Comparison of ENCODE assay signal across 8 mouse cellular contexts in the genomic region with DNA sequence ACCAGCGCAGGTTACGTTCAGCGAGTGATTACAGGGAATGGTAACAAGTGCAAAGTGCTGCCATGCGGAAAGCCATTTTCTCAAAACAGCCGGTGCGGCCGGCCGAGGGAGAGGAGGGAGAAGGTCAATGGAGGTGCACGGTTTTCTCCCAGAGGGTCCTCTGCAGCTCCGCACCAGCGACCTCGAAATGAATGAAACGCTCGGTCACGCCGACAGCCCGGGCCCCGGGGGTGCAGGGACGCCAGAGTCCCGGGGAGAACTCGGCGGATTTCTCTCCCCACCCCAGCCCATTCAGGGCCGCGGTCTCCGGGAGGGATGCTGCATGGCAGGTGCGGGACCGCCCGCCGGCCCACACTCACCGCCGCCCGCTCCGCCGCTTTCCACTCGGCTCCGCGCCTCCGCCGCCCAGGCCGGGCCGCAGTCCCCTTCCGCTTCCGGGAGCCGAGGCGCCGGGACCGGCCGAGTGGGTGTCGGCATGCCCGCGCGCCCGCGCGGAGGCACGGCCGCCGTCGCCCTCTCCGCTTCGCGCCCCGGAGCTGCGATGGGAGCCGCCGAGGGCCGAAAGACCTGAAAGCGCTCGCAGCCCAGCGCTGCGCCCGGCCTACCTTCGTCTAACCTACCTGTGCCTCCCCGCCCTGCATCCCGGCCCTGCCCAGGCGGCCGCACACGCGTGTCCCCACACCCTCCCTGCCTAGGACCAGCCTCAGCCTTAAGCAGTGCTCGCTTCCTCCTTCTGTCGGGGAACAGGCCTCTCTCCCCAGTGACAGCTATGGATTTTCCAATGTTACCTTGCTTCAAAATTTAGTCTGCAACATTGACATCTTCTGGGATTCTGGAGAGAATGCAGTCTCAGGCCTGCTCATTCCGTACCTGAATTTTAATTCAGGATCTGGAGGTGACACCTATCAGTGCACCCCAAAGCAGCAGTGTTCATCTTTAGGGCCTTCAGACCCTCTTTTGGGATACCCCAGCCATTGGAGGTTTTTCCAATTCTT. TPM values are rescaled to one million over a fixed set of nuclear protein-coding genes. Genes with fewer than 3 reads are reported as not detected.
DNase-seq lines count a peak whose midpoint lies in the region; ATAC-seq and TF ChIP-seq lines count a peak whose summit lies in the region.

A gene (minus strand): TSS at position 828 of the 995 bp plus-strand sequence.

- H3K9me3 ChIP-seq in lung, postnatal 0 days (ENCODE audit: low read length), result no peaks in the 10 kb centered on the region

- WGBS in lung, postnatal 0 days, result 1% methylated on average over 55 of the region's 82 CpGs

- no peaks in the 10 kb centered on the region for H3K36me3 ChIP-seq in lung, postnatal 0 days (ENCODE audit: insufficient read depth, low read length)

- H3K9ac ChIP-seq in lung, postnatal 0 days (replicated peaks; ENCODE audit: low read depth), result peak within 1 kb of the TSS; percentile 73

- peak within 1 kb of the TSS; percentile 80 for H3K4me2 ChIP-seq in lung, postnatal 0 days (replicated peaks; ENCODE audit: low read depth, low read length)

- DNase-seq in ES-CJ7 (ENCODE audit: low read depth, low spot score), result peak; percentile 64
- peak; percentile 89 for DNase-seq in cerebellum, adult 11-12 months
- peak; percentile 40 for DNase-seq in forelimb bud, embryonic 11.5 days (ENCODE audit: low read depth, low spot score)
- peak; percentile 81 to 84 for DNase-seq in layer of hippocampus, postnatal 10 days (ENCODE audit: low spot score in 2 of 2)
- DNase-seq in lung, postnatal 0 days (ENCODE audit: low spot score), result peak; percentile 80
- peak; percentile 78 for DNase-seq in ovary, postnatal 10 days (ENCODE audit: low spot score)
- DNase-seq in thymus, postnatal 0 days (ENCODE audit: low spot score), result peak; percentile 70

- no peaks in the 10 kb centered on the region for H3K27me3 ChIP-seq in lung, postnatal 0 days (replicated peaks; ENCODE audit: insufficient read depth, low read length)

- TF ChIP-seq CTCF in lung, postnatal 0 days (IDR thresholded peaks at IDR 0.05), result no peak

- TF ChIP-seq EP300 in lung, postnatal 0 days (IDR thresholded peaks at IDR 0.05), result no peak

- no peaks in the 10 kb centered on the region for H3K4me1 ChIP-seq in lung, postnatal 0 days (ENCODE audit: insufficient read depth, low read depth, low read length)

- peak; percentile 72 to 84 for ATAC-seq in hematopoietic stem cell, adult 5-6 weeks (replicated peaks in 1 of 2; ENCODE audit: insufficient read depth in 1 of 2, low FRiP score in 2 of 2, low TSS enrichment in 1 of 2, low read depth in 1 of 2, poor library complexity in 2 of 2, severe bottlenecking in 2 of 2)
- ATAC-seq in lung, postnatal 0 days, result peak; percentile 94

- H3K27ac ChIP-seq in lung, postnatal 0 days (ENCODE audit: low read length), result peak within 1 kb of the TSS; percentile 73

- peak within 1 kb of the TSS; percentile 77 for H3K4me3 ChIP-seq in lung, postnatal 0 days (ENCODE audit: low read depth, low read length)

RNA-seq across cellular contexts. Expression of the gene that starts here (rescaled TPM):
- 18.4 and 18.5 TPM in 2 replicates for total RNA-seq in hematopoietic stem cell, adult 5-6 weeks (2017)
- total RNA-seq in layer of hippocampus, postnatal 10 days (2021), result 10 to 100 TPM; 43.7 to 49.6 TPM
- 8.8 and 8.9 TPM in 2 replicates for polyA plus RNA-seq in lung, postnatal 0 days (2015; fragmentation: Nextera tagmentation; extraction: Ambion mirVana)
- polyA plus RNA-seq in thymus, postnatal 0 days (2015; fragmentation: Nextera tagmentation; extraction: Ambion mirVana), result 10.3 and 11.7 TPM in 2 replicates

Comparison
In these comparisons a context has a peak if more than half of its experiments do, and no peak if none do; other contexts are left out.
1. Peak in every context shown above with its lines: DNase-seq, ATAC-seq, H3K4me3 ChIP-seq and H3K27ac ChIP-seq.